Mouse (Mus musculus): ENCODE data around the gene Mbtd1.
"Not testable (repeated sequence)": the region's sequence is repeated elsewhere in the genome, so short reads cannot be mapped to it uniquely, and the experiment has no call there.

The Mbtd1 gene

DNA sequence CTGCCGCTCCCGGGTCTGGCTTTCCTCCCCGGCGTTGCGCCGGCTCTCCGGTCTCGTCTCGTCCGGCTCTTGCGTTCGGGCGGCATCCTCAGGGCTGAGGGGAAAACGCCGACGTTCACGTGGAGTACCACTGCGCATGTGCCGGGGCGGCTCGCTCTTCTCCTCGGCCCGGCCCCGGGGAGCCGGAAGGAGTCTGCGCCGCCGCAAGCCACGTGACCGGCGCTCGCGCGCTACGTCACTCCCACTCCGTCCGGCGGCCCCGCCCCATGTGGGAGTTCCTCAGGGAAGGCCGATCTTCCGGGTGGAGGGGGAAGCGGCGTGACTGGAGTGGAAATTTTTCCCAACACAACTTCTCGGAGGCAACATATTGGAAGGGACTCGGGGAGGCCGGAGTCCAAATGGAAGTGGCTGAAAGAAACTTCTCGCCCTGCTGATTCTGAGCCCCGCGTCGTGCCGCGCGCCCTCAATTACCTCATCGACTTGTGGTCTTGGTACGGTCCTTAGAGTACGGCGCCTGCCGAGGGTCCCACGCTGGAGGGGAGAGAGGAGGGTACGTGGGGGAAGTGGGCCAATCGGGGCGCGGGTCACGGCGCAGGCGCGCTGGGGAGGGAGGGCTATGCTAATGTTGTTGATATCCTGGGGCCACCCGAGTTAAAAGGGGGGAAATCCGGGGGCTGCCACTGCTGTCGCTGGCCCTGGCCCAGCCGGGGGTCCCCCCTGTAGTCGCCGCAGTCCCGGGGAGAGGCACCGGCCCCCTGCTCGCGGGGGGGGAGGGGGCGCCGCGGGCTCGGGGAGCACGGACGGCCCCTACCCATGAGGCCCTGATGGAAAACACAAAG, at the start of gene Mbtd1, which contains the start of gene Utp18:
Mbtd1 (plus strand) TSS at position 281 of the 839 bp plus-strand sequence.
Utp18 (minus strand) TSS at position 195 of the 839 bp plus-strand sequence.
- DNase-seq (ENCODE audit: low spot score in 2 of 2) = peak; percentile 96 to 98

DNA sequence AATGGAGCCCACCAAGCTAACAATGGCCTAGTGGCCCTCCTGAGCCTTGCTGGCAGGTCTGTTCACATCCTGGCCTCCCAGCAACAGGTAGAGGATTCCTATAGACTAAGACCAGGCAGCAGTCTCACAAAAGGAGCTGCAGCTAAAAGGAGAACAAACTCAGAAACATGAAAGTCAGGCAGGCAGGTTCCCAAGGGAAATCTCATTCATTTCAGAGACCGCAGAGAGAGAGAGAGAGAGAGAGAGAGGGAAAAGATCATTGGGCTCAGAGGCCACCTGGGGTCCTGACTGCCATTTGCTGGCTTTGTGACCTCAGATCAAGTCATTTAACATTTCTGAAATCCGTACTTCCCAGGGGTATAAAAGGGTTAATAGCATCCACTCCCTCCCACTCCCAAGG, 38.3 kb upstream of the Mbtd1 start:
- no peak for DNase-seq (ENCODE audit: low spot score in 2 of 2)

DNA sequence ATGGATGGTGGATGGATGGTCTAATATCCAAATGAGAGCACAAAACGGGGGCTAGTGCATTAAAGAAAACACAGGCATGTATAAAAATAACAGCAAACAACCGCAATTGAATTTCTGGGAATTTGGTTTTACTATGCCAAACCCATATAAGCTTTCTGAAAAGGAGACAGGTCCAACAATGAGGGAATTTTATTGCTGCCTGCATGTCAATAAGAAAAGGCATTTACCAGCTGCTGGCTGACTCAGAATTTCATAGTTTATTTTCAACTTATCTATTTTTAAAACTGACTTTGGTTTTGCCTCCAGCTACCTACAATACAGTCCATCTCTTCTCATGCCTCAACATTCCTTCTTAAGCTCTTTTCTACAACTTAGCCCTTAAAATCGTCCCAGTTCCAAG, 33.1 kb upstream of the Mbtd1 start:
- no peak for DNase-seq (ENCODE audit: low spot score in 2 of 2)

DNA sequence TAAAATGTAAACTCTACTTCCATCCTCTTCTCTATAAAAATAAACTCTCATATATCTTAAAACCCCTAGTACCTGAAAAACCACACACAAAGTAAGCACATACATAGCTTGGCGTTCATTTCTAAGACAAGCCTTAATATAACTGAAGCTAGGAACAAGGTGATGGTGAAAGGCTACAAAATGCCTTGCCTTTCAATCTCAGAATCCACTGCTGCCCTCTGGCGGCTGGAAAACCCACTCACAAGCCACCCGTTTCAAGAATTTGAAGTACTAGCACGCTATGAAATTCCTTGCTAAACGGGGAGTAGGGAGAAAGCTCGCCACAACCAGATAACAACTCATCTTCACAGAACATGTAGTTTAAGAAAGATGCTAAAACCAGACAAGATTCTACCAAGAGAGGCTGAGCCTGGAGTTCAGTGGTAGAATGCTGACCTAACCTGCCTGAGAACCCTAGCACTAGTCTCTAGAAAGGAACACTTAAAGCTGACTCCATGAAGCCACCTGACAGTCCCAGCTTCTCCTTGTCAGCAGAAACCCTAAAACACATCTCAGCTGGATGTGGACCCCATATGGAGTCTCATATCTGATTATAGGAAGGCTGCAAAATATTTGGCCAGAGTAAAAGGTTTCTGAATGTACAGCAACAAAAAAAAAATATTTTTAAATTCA, 29.2 kb upstream of the Mbtd1 start:
- peak; percentile 22 to 45 for DNase-seq (ENCODE audit: low spot score in 2 of 2)

DNA sequence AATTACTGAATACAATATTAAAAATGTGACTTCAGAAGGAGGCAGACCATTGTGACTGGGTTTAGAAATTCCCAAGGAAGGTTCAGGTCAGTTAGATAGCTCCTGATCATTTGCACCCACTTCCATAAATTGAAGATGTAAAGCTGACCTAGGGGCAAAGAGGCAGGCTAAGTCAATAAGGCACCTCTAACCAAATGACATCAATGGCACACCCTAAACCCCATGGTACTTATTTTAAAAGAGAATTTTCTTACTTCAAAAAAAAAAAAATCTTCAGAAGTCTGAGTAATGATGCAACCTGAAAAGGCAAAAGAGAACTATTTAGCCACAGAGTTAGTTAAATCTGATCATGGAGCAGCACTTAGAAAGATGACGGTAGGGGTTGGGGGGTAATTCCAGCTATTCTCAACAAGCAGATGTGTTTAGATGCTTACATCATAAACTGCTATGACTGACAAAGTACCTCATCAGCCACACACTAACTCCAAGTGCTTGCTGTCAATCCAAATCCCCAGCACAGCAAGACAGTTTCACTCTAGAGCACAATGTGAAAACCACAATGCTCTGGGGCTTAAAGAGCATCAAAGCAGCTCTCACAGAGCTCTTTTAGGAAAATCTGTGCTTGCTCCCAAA, 25.0 kb upstream of the Mbtd1 start:
- no peak for DNase-seq (ENCODE audit: low spot score in 2 of 2)

DNA sequence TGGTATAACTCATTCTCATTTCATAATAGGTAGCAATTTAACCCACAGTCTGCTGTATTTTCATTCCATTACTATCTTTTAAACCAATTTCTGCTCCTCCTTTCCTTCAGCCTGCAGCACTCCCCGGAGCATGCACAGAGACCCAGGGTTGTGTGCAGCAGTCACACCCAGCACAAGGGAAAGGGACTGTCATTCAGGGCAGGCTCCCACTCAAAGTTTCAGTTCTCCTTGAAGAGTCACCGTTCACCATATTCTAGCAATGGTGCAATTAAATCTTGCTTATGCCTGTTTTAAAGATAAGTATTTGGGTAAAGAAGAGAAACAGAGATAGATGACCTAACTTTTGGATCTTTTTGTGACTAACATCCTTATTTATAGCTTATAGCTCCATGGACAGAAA, 24.5 kb upstream of the Mbtd1 start:
- DNase-seq (ENCODE audit: low spot score in 2 of 2) = no peak

DNA sequence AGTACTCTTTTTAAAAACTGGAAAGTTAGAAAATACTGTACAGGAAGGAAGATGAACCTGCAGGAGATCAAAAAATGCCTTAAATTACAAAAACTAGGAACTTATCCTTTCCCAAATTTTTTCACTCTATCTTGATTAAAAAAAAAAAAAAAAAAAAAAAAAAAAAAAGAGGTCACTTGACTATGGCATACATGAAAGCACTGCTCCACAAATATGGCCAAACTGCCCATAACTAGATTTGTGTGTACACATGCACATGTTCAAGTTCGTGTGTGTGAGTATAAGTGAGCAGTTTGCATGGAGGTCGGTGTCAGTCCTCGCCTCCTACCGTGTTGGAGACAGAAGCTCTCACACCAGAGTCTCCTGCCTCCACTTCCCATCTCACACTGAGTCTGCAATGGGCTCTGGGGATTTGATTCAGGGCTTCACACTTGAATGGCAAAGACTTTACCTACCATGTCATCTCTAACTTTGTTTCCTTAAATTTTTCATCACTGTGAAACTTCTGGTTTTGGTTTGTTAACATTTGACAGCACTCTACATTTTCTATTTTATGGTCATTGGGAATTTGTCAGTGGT, 23.5 kb upstream of the Mbtd1 start:
- DNase-seq (ENCODE audit: low spot score in 2 of 2) = no peak

DNA sequence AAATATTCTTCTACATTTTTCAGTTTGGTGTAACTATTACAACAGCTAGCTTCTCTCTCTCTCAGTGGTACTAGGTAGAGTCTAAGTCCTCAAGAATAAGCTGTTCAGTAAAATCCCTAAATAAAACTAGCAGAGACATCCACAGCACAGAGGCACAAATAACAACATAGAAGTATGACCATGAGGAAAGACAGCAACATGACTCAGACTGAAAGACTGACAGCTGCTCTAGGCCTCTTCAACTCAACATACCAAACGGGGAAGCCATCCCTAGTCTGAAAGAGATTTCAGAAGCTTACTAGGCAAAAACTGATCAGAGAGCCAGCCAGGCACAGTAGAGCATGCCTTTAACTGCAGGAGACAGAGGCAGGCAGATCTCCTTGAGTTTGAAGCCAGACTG, 23.0 kb upstream of the Mbtd1 start:
- no peak for DNase-seq (ENCODE audit: low spot score in 2 of 2)

DNA sequence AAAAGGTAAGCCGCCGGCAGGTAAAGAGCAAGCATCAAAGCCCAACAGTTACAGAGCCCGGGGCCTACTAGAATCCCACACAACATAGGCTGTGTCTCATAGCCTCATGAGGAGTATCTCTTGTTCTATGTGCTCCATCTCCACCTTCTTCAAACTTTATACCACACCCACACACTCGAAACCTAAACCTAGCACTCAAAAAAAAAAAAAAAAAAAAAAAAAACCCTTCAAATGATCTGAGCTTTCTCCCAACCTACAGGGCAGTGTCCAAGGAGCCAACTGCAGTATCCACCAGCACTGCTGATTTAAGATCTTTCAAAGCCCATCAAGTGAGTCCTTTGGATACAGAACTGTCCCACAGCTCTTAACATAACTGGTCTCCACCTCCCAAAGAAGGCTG, 1.6 kb upstream of the Mbtd1 start:
- DNase-seq (ENCODE audit: low spot score in 2 of 2) = no peak

DNA sequence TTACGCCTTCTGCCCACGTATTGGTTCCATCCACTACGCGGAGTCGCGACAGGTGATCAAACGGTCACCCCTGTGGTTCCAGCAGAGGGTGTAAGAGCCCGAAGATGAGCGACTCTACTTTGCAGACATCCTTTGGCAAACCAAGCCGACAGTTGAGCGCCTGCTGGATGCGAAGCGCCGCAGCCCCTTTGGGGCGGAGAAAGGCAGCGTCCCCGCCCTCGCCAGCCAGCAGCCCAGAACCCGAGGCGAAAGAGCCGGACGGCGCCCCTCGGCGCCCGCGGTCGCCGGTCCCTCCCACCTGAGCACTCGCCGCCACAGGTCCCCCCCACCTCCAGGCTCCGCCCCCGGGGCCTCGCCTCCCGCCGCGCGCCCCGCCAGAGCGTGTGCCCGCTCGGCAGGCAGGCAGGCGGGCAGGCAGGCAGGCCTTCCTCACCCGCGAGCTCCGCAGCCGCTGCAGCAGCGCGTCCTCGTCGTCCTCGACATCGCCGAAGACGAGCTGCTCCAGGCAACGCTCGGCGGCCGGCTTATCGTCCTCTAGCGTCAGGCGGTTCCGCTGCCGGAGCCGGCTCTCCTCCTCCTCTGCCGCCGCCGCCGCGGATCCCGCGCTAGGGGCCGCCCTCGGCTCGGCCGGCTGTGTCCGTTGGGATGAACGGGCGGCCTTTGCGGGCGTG, 616 bp upstream of the Mbtd1 start:
- peak; percentile 51 to 60 for DNase-seq (ENCODE audit: low spot score in 2 of 2)

DNA sequence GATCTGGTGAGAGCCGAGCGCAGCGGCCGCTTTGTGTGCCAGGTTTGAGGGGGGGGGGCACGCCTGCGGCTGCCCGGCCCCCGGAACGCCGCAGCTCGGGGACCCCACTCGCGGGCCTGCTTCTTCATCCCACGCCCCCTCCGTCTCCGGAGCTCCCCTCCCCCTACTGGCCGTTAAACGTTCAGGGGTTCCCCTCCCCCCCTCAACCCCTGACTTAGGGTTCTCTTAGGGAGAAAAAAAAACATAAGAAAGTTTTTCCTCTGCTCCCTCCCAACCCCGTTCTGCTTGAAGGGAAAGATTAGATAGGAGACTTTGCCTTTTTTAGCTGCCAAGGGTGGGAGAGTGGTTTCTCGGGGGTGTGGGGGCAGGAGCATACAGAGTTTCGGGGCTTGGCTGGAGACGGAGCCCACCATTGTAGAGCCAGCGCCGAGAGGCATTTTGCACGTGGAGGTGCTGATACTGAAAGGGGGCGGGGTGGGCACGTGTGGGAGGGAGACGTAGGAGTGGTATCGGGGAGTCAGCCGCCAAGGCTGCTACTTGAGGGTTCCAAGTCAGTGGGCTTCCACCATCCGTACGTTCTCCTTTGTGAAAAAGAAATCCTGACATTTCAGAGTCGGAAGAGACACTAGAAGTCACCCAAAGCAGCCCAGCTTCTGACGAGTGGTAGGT, 893 bp downstream of the Mbtd1 start:
- peak in 1 of 2 experiments; percentile 12 for DNase-seq (ENCODE audit: low spot score in 2 of 2)

DNA sequence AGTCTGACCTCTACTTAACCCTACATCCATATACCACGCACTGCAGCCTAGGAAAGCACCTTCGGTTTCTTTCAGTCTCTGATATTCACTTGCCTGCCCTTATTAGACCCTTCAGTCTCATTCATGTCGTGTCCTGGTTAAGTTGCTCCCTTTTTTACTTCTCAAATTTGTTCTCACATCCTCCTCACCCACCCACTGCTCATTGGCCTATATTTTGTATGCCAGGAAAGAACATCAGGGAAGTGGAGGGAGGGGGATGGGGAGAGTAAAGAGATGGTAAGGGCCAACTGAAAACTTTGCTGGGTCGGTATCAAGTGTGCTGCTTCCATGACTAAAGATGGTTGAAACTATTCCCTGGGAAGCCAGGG, 1.4 kb downstream of the Mbtd1 start:
- no peak for DNase-seq (ENCODE audit: low spot score in 2 of 2)

DNA sequence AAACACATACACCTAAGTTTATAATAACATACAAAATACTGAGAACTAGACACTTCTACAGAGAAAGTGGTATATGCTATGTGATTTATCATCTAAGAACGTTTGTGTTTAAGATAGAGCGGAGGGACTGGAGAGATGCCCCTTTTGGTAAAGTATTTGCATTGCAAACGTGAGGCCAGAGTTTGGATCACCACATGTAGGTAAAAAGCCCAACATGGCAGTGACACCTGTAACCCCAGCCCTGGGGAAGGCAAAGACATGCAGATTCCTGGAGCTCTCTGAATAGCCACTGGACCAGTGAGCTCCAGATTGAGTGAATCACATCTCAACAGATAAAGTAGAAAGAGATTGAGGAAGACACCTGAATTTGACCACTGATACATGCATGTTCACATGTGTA, 12.1 kb downstream of the Mbtd1 start:
- no peak for DNase-seq (ENCODE audit: low spot score in 2 of 2)

DNA sequence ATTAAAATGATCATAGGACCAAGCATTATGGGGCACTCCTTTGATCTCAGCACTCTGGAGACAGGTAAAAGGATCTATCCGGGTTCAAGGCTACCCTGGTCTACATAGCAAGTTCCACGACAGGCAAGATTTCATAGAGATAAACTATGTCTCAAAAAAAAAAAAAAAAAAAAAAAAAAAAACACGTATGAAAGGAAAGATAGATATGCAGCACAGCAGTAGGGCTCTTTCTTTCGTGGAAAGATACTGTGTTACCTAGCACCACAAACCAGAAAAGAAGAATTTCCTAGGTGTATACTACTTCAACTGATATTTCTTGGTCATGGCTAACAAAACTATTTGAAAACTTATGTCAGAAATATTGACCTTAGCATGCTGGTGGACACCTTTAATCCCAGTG, 21.2 kb downstream of the Mbtd1 start:
- no peak for DNase-seq (ENCODE audit: low spot score in 2 of 2)

DNA sequence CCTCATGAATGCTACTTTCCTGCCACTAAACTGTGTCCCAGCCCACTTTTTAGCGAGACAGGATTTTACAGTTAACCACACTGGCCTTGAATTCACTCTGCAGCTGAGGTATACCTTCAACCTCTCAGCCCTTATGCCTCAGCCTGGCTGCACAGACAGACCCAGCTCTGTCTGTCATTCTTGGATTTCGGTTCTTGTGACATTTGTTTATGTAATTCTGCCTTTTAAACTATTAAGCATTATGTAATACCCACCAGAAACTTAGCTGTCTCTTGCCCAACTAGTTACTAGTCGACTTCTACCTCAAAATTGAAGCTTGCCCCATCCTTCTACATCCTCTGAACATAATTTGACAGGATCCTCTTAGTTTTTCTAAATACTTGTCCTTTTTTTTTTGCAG, 22.2 kb downstream of the Mbtd1 start:
- no peak for DNase-seq (ENCODE audit: low spot score in 2 of 2)

DNA sequence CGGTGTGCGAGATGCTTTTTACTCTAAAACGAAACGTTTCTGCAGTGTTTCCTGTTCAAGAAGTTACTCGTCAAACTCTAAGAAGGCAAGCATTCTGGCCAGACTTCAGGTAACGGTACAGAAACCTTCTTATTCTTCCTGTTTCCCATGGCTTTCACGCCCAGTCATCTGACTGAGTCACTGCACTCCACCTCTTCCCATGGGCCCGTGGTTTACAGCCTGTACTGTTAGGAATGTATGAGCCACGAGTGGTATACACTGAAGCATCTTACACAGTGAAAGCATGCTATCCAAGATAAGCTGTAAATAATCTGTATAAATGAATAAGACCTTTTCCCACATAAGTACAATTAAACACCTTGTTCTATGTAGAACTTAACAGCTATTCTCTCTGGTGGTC, 23.2 kb downstream of the Mbtd1 start:
- DNase-seq (ENCODE audit: low spot score in 2 of 2) = no peak

DNA sequence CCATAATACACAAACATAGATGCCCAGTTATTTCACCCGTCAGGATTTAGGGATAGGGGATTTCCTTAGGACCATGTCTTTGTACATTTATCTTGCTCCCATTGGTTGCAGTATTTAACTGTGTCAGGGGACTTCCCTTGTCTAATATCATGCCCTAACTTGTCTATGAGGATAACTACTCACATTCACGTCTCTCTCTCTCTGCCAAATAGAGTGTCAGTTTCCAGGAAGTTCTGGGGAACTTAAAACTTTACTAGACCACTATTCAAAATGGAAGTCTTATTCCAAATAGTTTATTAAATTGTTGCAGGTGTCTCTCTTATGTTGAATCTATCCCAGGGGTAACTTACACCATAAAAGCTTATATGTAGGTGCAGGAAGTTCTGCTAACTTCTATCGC, 26.0 kb downstream of the Mbtd1 start:
- no peak for DNase-seq (ENCODE audit: low spot score in 2 of 2)

DNA sequence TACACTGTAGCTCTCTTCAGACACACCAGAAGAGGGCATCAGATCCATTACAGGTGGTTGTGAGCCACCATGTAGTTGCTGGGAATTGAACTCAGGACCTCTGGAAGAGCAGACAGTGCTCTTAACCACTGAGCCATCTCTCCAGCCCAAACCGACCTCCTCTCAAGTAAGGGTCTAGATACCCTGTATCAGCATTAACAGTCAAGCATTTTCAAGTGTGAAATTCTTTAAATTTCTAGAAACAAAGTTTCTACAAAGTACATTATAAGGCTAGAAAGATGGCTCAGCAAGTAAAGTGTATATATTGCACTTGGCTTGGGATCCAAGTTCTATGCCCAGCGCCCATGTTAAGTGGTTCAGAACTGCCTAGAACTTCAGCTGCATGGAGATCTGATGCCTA, 29.4 kb downstream of the Mbtd1 start:
- not testable (repeated sequence) for DNase-seq (ENCODE audit: low spot score in 2 of 2)

DNA sequence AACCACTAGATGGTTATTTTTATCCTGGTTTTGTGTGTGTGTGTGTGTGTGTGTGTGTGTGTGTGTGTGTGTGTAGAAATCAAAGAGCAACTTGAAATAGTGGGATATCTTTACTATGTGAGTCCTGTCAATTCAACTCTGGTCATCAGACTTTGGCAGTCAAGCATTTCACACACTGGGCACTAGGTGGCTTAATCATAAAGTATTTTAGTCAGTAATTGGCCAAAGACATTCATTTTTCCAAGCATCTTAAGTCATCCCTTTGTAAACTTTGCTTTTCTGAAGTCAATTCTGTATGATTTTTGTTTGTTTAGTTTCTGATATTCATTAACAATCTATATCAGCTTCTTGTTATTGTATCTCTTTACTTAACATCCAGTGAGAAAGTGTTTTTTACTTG, 43.5 kb downstream of the Mbtd1 start:
- no peak for DNase-seq (ENCODE audit: low spot score in 2 of 2)

DNA sequence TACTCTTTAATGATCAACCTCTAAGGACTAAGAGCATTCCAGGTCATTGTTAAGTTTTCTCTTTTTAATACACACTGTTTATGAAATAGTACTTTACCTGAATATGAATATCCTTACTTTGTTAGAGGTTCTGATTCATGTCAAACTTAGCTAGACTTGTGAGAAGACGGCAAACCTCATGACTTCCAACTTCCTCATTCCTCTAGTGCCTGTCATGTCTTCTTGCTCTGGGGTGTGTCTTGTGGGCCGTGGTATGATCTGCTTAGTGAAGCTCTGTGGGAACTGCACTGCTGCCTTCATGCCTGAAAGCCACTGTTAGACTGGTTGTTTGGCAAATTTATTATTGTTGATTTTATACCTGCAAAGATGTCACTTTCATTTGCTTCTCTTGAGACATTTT, 55.3 kb downstream of the Mbtd1 start:
- DNase-seq (ENCODE audit: low spot score in 2 of 2) = no peak

DNA sequence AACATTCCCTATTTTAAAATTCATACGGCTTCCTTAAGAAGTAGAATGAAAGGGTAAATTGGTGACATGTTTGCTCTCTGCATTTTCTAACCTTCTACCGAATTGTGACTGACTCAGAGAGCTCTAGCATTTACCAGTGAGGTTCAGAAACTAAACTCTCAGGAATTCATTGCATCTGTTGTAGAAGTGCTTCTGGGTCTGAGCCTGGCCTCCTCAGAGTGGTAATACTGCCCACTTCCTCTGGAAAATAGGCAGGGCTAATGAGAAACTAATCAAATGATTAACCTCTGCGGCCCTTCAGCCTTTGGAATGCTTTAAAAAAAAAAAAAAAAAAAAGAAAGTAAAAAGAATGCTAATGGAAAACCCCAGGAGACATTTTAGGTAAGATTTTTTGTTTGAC, 59.3 kb downstream of the Mbtd1 start:
- no peak for DNase-seq (ENCODE audit: low spot score in 2 of 2)

All from spleen, postnatal 14 days (tissue).